Mouse (Mus musculus): ENCODE measurements around the gene Hoxa1.

Hoxa1 gene

GRCm38 (mm10) chr6:52160511-52161335 is 2.6 kb upstream of the Hoxa1 start:
- DNase-seq (ENCODE audit: extremely low spot score, low spot score): peak; percentile 78

DNA sequence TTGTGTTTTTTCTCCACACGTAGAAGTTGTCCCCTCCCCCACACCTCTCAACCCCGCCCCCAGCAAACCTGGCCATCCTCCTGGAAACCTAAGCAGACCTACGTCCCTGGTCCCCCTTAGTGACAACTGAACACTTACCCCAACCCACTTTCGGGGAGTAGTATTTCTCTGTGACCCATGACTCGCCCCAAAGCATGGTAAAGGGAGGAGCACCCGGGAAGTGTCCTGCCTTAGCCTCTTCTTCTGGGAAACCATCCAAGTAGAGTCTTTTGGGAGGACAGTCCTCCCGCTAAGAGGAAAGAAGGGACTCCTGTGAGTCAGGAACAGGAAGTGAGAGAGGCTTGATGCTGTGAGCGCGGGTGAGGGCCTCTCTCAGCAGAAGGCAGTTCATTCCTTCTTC is 1.9 kb upstream of the Hoxa1 start:
- DNase-seq (ENCODE audit: extremely low spot score, low spot score): peak; percentile 62

DNA sequence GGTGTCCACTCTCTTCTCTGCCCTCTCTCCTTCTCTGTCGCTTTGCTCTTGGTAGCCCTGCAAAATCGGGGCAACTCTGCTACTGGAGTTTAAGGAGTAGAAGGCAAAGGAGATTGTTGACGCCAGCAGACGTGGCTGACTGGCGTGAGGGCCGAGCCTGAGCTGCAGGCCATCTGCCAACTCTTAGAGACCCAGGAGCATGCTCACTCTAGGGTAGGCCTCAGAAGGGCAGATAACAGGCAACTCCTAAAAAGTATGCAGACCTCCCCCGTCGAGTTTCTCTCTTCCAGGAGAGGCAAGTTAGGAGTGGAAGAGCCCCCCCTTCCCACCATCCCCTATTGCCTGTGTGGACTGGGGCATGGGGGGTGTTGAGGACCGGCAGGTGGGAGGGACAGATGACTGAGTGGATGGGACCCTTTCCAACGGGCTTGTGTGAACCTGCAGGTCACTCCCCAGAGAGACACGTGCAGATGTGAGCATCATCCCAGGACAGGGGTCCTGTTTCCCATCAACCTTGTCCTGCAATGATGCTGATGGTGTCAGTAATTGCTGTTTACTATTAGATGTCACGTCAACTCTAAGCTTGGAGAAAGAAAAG is 1.1 kb upstream of the Hoxa1 start:
- no peak for DNase-seq (ENCODE audit: extremely low spot score, low spot score)

GRCm38 (mm10) chr6:52157466-52158275 is 446 bp downstream of the Hoxa1 start:
- peak; percentile 63 for DNase-seq (ENCODE audit: extremely low spot score, low spot score)

GRCm38 (mm10) chr6:52156551-52157200 is 1.4 kb downstream of the Hoxa1 start:
- DNase-seq (ENCODE audit: extremely low spot score, low spot score): peak; percentile 48

DNA sequence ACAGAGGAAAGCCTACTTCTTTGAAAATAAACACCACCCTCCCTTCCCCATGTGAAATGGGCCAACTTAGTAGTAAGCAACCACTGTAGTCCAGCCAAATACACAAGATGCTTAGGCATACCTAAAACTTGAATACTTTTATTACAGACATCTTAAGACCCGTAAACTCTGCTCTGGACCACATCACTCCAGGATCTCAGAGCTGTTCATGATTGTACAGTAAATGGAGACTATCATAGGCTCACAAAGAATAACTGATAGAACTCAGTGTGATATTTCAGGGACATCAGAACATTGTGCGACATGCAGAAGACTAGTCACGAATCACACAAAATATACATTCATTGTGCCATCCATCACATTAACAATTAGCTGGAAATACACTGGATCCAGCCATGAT is 2.6 kb downstream of the Hoxa1 start:
- no peak for DNase-seq (ENCODE audit: extremely low spot score, low spot score)

- no peak for DNase-seq (ENCODE audit: extremely low spot score, low spot score)
Measured at GRCm38 (mm10) chr6:52154044-52154443, 4.1 kb downstream of the Hoxa1 start.

GRCm38 (mm10) chr6:52153270-52153669 is 4.8 kb downstream of the Hoxa1 start:
- DNase-seq (ENCODE audit: extremely low spot score, low spot score): peak; percentile 33

DNA sequence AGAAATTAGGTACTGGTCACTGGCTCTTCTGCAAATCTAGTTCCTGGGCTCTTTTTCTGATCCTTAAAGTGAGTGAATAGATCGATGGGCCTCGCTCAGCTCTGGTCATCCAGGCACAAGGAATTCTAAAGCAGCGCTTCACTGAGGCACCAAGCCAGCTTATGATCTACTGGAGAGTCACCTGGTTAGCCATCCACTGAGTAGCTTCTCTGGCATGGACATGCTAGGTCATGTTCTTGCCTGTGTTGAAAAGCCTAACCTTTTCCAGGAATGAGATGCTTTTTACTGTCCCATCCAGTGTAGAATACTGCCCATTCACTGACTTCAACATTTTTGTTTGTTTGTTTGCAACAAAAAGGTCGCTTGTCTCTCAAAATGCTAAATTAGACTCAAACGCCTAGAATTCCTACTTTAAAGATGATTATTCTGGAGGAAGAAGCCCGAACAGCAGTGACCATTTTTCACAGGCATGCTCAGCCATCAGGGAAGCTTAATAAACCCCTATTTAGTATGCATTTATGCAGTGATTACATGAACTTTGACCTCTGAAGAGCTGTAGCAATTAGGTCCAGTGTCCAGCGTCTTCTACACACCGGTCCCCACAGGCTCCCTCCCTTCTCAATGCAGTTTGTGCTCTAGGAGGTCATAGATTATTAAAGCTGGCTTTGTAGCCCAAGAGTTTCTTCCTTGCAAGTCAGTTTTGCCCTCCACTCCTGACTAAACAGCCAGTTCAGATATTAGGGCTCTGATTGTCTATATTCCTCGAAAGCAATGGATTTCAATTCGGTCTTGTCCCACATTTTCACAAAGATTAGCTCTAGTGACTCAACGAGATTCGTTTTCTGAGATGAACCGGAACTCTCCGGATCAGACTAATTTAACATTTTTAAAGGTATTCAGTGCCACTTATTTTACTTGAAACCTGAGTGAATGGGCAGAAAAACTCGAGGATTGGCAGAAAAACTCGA is 5.6 kb downstream of the Hoxa1 start:
- DNase-seq (ENCODE audit: extremely low spot score, low spot score): peak; percentile 30

DNA sequence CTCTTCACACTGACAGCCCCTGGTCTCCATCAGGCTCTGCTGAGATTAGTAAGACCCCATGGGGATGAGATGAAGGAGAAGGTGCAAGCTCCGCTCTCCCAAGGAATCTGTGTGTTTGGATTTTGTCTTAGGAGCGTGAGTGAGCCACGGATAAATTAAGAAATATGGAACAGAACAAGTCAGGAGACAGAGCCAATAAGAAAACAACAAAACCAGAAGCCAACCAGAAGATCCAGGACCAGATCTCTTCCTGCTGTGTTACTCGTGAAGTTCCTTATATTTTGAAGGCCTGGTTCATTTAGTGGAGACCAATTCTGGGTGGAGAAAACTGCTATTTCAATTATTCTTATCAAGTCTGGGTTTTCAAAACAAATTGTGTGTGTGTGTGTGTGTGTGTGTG is 6.5 kb downstream of the Hoxa1 start:
- DNase-seq (ENCODE audit: extremely low spot score, low spot score): peak; percentile 27

DNA sequence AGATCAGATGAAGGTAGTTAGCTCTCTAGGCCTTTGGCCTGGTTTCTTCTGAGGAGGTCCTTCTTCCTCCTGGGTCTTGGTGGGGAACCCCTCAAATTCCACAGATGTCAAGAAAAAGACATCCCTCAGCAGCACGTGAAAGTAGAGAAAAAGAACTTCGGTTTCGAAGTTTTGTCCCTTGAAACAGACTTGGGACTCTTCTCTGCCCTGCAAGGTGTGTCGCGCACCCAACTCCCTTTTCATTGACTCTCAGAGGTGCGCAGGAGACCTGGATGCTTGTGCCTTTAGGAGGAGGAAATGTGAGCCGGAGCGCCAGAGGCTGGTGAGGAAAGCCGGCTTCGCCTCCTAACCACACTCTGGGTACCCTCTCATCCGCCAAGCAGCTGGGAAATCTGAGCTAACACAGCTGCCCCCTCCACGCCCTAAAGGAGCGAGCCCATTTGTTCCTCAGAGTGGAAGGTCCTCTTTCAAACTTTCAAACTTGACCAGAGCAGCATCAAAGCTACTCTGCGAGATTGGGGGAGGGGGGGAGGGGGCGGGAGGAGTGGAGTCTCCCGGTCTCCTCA is 7.6 kb downstream of the Hoxa1 start:
- peak; percentile 65 for DNase-seq (ENCODE audit: extremely low spot score, low spot score)

DNA sequence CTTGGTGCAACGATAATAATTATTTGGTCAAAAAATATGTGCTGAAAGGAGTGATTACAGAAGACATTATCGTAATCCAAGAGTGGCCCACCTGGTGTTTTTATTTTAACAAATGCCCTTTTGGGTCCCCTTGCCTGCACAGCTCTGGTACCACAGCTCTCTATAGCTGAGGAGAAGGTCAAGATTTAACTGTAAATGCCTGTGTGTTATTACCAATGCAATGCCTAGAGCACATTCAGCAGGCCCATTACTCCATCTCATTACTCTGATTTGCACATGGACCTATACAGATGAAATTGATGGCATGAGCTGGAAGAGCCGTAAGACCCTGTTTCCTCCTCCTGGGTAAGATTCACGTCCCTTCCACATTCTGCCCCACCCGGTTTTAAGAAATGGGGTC is 19.0 kb downstream of the Hoxa1 start:
- no peak for DNase-seq (ENCODE audit: extremely low spot score, low spot score)

DNA sequence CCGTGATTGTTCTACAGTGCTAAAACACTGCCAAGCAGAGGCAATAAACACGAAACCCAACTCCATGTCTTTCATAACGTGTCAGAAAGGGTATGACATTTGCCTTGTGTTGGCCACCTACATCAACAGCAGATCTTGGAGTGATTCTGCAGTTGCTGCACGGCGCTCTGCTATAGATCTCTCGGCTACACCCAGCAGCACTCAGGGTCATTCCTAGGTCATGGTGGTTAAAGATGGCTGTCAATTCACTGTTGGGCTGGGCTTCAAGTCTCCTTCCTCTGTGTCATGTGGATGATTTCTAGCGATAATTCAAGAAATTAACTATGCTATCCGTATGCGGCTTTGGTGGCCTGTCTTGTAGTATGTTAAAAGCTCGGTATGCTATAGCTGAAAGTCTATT is 19.5 kb downstream of the Hoxa1 start:
- no peak for DNase-seq (ENCODE audit: extremely low spot score, low spot score)

DNA sequence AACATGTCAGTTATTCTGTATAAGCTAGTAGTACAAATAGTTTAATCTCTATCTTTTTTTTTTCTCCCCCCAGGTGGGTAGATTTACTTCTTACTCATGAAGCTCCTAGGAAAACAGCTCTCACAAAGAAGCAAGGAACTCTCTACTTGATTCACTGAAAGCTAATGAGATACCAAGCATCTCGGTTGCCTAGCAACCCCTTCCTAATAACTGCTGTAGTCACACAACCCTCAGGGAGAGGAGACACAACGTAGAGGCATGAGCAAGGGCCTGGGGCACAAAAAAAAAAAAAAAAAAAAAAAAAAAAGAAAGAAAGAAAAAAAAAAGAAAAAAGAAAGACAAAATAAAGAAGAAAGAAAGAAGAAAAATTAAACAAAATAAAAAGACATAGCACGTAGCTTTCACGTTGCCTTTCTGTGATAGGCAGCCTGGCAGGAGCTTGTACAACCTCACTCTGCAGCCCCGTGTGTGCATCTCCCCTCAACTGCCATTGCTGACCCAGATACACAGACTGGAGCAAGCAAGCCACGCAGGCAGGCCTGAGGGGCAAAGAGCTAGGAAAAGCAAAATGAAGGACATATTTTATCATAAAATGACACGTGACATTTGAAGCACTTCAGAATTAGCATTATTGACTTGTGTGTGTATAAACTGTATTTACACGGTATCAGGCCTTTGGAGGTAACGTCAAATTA is 20.1 kb downstream of the Hoxa1 start:
- DNase-seq (ENCODE audit: extremely low spot score, low spot score): no peak

- DNase-seq (ENCODE audit: extremely low spot score, low spot score): no peak
Measured at GRCm38 (mm10) chr6:52123673-52124072, 34.4 kb downstream of the Hoxa1 start.

- no peak for DNase-seq (ENCODE audit: extremely low spot score, low spot score)
Measured at GRCm38 (mm10) chr6:52121173-52121572, 36.9 kb downstream of the Hoxa1 start.

DNA sequence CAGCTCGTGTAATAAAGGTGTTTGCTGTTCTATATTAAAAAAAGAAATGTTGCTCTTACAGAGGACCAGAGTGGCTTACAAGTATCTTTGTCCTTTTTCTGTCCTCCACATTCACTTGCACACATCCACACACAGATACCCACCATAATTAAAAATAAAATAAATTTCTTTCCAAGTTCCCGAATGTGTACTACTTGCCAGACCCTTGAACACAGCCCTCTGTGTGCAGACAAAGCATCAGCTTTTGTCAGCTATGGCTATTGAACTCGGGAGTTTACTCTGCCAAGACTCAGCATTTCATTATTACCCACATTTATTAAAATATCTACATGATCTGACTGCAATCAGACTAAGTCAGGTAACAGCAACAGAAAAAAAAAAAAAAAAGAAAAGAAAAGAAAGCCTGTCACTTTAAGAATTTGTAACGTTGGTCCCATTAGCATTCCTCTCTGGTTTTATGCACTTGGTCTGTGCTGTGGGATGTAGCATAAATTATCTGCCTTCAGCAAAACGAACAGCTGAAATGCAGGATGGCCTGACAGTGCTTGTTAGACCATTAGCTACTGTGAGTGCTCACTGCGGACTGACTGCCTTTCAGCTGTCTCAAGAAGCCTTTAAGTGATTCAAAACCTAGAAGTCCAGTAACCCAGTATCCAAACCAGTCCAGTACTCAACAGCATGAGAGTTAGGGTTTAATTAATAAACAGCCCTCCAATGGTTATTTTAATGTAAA is 39.0 kb downstream of the Hoxa1 start:
- no peak for DNase-seq (ENCODE audit: extremely low spot score, low spot score)

DNA sequence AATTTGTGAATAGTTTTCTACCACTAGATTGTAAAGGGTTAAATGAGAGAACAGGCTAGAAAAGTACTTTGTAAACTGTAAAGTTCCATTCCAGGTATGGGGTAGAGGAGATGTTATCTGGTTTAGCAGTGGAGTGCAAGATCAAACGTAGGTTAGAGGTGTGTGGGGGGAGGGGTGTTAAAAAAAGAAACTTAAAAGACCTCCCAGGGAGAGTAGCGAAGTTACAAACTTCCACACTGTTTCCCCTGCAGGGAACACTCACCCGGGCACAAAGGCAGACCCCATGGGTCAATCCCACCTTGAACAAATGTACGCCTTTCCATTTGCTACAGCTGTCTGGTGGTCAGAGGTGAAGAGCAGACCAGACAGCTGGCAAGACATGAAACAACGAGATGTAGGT is 42.2 kb downstream of the Hoxa1 start:
- no peak for DNase-seq (ENCODE audit: extremely low spot score, low spot score)

DNA sequence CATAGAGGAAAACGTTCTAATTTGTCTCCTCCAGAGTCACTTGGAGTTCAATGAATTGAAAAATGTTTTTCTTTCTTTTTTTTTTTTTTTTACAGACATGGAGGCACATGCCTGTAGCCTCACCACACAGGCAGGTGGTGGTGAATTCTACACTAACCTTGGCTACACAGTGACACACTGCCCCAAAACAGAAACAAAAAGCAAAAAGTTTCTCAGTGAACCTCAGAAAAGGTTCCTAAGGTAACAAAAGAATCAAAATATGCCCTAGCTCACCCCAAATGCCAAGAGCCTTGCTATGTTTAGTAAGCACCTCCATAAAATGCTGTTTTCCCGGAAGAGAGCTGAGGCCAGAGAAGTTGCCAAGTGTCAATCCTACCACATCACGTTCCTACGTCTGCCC is 46.3 kb downstream of the Hoxa1 start:
- DNase-seq (ENCODE audit: extremely low spot score, low spot score): no peak
